Mouse (Mus musculus): ENCODE results near the gene Dcaf7.

Dcaf7 gene

GRCm38 (mm10) chr11:106106047-106106587 is 69.4 kb downstream of the Dcaf7 start:
- DNase-seq (ENCODE audit: low spot score in 2 of 2), result no peak
